Mouse (Mus musculus) ovary, postnatal 14 days (tissue): ENCODE data around the gene Yars.
A peak's percentile ranks its signal among the peaks of the same experiment; 100 is the strongest.

Source experiments
- DNase-seq: peaks from one replicate; pipeline ENCODE4 v3.0.0; 2022; ENCODE audit warnings: low spot score

Gene Yars

GRCm38 (mm10) chr4:129189542-129190519, at the start of gene Yars, which contains the start of gene S100pbp:
Yars (plus strand) TSS chr4:129189760.
S100pbp (minus strand) TSS chr4:129189727.
- DNase-seq, result peak; percentile 93

- no peak for DNase-seq
These were observed 48.8 kb upstream of the Yars start for GRCm38 (mm10) chr4:129140808-129141207.

DNA sequence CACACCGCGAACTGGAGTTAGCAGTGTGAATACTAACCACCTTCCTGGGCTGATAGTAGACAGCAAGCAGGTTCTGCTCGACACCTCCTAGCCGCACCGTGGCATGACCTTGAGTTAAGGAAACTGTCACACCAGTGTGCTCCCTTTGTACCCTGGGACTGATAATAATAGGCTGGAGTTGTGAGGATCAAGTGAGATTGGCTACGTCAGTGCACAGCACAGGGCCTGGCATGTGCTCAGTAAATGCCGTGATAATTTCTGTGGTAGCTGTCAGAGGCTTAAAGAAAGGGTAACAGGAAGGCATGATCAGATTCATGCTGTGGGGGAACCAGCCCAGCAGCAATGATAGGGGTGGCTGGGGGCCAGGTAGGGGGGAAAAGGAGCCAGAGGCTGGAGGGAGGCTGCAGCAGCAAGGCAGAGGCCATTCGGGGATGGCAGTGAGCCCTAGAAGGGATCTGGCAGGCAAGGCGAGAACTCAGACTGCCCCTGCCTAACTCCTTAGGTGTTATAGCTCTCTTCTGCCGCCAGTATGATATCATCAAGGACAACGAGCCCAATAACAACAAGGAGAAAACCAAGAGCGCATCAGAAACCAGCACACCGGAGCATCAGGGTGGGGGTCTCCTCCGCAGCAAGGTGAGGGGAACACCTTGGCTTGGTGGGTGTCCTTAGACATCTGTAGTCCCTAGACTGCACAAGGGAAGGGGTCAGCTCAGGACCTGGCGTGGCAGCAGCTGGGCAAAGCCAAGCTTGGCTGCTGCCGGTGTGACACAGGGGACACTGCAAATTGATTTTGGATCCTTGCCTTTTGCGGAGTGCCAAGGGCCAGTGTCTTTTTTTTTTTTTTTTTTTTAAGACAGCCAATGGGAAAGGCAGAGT, 47.8 kb upstream of the Yars start:
- no peak for DNase-seq

GRCm38 (mm10) chr4:129142439-129143045, 47.0 kb upstream of the Yars start:
- no peak for DNase-seq

GRCm38 (mm10) chr4:129143509-129143908, 46.1 kb upstream of the Yars start:
- DNase-seq, result no peak

GRCm38 (mm10) chr4:129144401-129145367, 44.9 kb upstream of the Yars start:
- no peak for DNase-seq

- no peak for DNase-seq
These were observed 44.1 kb upstream of the Yars start for GRCm38 (mm10) chr4:129145411-129145810.

DNA sequence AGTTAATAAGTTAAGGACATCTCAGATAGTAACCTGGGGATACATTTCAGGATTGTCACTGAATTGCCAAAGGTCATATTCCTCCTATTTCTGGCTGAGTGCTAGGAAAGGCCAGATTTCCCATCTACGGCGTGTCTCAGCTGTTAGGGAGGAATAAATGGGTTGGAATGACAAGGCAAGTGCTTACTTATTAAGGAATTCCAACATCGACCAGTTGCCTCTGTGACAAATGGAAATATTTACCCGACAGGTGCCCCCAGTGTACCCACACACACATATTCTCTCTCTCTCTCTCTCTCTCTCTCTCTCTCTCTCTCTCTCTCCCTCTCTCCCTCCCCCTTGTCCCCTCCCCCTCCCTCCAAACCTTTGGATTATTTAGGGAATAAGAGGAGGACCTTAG, 43.6 kb upstream of the Yars start:
- DNase-seq, result no peak

GRCm38 (mm10) chr4:129146392-129146791, 43.2 kb upstream of the Yars start:
- no peak for DNase-seq

DNA sequence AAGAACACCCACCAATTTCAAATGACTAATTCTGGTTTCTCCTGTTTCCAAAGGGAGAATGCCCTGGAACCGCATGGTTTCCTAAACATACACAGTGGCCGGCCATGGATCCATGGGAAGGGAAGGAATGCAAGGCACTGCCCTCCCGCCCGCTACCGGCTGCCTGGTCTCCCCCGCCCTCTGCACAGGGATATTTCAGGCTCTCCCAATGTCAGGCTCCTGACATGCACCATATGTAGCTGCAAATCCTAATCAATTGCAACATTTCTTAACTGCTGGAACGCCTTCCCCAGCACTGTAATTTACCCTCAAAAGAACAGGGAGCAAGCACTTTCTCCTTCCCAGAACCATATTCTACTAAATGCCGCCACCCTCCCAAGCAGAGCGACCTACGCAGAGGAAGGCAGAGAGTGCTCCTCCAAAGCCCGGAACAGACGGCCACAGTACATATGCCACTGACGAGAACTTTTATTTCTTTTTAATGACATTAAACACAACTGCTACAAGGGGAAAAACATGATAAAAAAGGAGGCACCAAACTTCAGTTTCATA, 41.9 kb upstream of the Yars start:
- DNase-seq, result no peak

GRCm38 (mm10) chr4:129149321-129149720, 40.2 kb upstream of the Yars start:
- DNase-seq, result no peak

GRCm38 (mm10) chr4:129151276-129151811, 38.2 kb upstream of the Yars start:
- no peak for DNase-seq

DNA sequence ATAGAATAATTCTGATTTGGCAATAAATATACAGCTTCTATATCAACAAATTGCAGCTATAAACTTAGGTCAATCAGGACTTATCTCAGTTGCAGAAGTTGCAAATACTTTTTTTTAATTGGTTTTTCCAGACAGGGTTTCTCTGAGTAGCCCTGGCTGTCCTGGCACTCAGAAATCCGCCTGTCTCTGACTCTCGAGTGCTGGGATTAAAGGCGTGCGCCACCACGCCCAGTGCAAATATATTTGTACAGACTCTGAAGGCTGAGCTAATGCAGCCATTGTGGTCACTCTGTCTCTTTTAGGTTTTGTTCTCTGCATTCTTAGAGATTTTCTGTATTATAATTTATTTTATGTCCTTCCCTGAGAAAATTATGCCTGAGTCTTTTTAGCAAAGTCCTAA, 32.0 kb upstream of the Yars start:
- no peak for DNase-seq

- no peak for DNase-seq
These were observed 31.0 kb upstream of the Yars start for GRCm38 (mm10) chr4:129158549-129158948.

DNA sequence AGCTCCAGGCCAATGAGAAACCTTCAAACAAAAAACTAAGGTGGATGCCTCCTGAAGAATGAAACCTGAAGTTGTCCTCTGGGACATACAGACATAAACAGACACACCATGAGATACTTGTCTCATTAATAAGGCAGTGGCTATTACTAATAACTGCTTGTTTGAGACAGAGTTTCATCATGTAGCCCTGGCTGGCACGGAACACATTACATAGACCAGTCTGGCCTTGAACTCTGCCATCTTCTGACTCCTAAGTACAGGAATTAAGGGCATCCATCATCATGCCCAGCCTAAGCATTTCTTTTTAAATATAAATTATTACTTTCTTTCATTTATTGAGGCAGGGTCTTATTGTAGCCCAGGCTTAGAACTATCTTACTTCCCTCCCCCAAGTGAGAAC, 28.5 kb upstream of the Yars start:
- no peak for DNase-seq

DNA sequence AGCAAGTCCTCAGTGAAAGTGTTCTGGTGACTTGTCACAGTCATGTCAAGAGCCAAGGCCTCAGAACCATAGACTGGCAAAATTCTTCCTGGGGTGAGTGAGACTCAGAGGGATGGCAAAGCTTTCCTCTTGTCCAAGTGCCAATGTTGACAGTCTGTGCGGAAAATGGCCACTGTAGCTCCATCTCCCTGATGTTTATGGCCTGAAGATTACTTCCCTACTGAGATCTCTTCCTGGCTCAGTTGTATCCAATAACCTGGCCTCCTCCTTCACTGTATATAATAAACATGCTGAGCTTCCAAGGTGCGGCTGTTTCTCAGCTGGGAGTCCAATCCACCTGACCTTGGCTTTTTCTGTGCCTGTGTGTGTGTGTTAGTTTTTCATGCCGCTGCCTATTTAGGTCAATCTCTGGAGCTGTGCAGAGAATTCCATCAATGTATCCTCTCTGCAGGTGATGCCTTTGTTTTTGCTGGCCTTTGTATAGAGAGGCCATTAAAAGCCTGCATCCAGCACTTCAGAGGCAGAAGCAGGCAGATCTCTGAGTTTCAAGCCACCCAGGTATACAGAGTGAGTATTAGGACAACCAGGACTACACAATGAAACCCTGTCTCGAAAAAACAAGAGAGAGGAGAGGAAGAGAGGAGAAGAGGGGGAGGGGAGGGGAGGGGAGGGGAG, 27.8 kb upstream of the Yars start:
- no peak for DNase-seq

DNA sequence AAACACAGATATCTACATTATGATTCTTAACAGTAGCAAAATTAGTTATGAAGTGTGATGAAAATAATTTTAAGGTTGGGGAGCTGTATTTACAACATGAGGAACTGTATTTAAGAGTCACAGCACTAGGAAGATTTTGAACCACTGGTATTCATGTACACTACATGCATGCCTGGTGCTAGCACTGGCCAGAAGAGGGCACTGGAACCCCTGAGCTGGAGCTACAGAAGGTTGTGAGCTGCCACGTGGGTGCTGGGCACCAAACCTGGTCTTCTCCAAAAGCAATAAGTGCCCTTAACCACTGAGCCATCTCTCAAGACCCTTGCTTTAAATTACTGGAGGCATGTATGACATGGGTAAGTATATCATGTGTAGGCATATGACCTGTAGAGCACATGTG, 17.0 kb upstream of the Yars start:
- no peak for DNase-seq

- DNase-seq, result no peak
These were observed 10.0 kb upstream of the Yars start for GRCm38 (mm10) chr4:129179560-129179959.

DNA sequence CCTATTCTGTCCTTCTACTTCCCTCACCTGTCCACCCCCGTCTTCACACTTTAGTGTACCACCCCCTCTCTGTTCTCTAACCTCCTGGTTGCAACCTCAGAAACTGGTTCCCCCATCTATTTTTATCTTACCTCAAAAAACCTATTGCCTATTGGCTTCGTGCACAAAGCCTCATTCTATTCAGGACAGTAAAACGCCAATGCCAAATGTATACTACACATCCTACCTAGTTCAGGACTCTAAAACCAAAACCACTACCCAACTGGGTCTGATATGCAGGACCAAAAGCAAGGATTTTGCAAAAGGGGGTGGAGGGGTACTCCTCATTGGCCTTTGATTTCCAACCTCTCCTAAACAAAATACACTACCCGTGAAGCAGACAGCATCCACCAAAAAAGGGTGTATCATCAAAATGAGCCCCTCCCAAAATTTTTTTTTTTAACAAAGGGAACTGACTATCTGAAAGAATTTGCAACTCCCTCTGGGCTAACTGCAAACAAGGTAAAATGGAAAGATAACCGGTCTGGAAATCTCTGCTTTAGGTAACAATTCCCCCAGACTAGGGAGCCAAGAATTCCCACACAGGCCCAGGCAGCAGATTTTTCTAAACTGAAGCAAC, 1.4 kb upstream of the Yars start:
- no peak for DNase-seq
